Mouse (Mus musculus) brain, embryonic 14.5 days (tissue): ENCODE data around the gene Ifitm10.
"Not testable (repeated sequence)": the region's sequence is repeated elsewhere in the genome, so short reads cannot be mapped to it uniquely, and the experiment has no call there.

Source experiments
- CTCF ChIP-seq: fragments of 200-500 bp; IDR thresholded peaks from 2 replicates; pipeline ENCODE4 v1.5.1; 2012; ENCODE audit warnings: inconsistent platforms, mild to moderate bottlenecking, moderate library complexity, borderline replicate concordance; ENCODE audit not compliant: insufficient read depth, insufficient read length; ENCODE audit errors: extremely low read depth
- POLR2A ChIP-seq: fragments of 200-500 bp; IDR thresholded peaks from 2 replicates; pipeline ENCODE4 v1.6.1; 2012; ENCODE audit warnings: mild to moderate bottlenecking, inconsistent platforms, borderline replicate concordance; ENCODE audit not compliant: poor library complexity, insufficient read depth, insufficient read length, severe bottlenecking; ENCODE audit errors: extremely low read depth

DNA sequence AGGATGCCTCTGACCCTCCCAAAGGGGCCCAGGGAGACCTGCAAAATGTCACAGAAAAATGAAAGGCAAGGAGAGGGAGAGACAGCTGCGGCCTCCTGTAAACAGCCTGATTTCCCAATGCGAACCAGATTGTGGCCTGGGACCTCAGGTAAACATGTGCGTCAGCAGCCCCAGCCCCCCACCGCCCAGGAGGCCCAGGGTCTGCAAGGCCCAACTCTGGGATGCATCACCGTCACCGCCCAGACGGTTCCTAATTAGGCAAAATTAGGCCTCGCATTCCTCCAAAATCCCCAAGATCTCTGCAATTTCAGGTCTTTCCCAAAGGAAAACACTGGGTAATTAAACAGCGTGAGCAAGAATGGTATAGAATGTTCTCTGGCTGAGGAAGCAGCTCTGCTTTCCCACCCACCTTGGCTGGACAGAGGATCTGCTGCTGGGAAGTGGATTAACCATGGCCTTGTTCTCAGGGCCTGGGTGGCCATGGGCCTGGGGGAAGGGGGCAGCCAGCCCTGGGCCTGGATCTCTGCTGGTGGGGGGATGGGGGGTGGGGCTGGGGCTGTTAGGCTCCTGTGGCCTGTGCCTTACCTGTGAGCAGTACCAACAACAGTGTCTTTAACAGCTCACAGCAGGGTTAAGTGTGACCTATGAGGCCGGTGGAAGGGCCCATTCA is 51.8 kb downstream of the Ifitm10 start:
- TF ChIP-seq POLR2A, CTCF: not testable (repeated sequence)
